Mouse (Mus musculus) MEL (cell line): ENCODE results near the gene Ppp1cc. TPM values are rescaled to one million over a fixed set of nuclear protein-coding genes. Genes with fewer than 3 reads are reported as not detected.

ENCODE experiments used
- DNase-seq: peaks from one replicate; pipeline ENCODE4 v3.0.0; 2011; ENCODE audit warnings: low read depth, low spot score
- H3K27ac ChIP-seq: 2 replicates; pipeline ENCODE4 v1.5.1; 2012; ENCODE audit warnings: low read depth, mild to moderate bottlenecking, control low read depth, low read length, moderate library complexity; ENCODE audit not compliant: control insufficient read depth
- H3K27me3 ChIP-seq, 2 experiments: fragments of 150-350 bp in 1 of 2; sonication (generic) in 1 of 2; 2 replicates each; pipeline ENCODE4 v1.6.1; 2012; ENCODE audit warnings: low read length in 2 of 2, mild to moderate bottlenecking in 2 of 2, improper control_type of control experiment in 1 of 2, moderate library complexity in 1 of 2; ENCODE audit not compliant: insufficient read depth in 2 of 2, control insufficient read depth in 1 of 2
- H3K36me3 ChIP-seq, 2 experiments: 2 replicates each; pipeline ENCODE4 v1.6.1; 2012 to 2014; ENCODE audit warnings: low read length in 2 of 2, improper control_type of control experiment in 1 of 2, inconsistent platforms in 1 of 2, mild to moderate bottlenecking in 1 of 2; ENCODE audit not compliant: insufficient read depth in 2 of 2, control insufficient read depth in 1 of 2
- H3K4me1 ChIP-seq, 2 experiments: fragments of 150-350 bp in 1 of 2; sonication (generic) in 1 of 2; 2 replicates each; pipeline ENCODE4 v1.6.1; 2012; ENCODE audit warnings: low read length in 2 of 2, improper control_type of control experiment in 1 of 2, mild to moderate bottlenecking in 1 of 2; ENCODE audit not compliant: insufficient read depth in 2 of 2, control insufficient read depth in 1 of 2
- H3K4me3 ChIP-seq, 2 experiments: fragments of 150-350 bp in 1 of 2; sonication (generic) in 1 of 2; 2 replicates each; pipeline ENCODE4 v1.5.1; 2012; ENCODE audit warnings: low read depth in 2 of 2, low read length in 2 of 2, mild to moderate bottlenecking in 2 of 2, moderate library complexity in 2 of 2, control low read depth in 1 of 2, improper control_type of control experiment in 1 of 2; ENCODE audit not compliant: control insufficient read depth in 1 of 2, insufficient read depth in 1 of 2
- H3K79me2 ChIP-seq: 2 replicates; pipeline ENCODE4 v1.6.1; 2012; ENCODE audit warnings: mild to moderate bottlenecking, low read length, moderate library complexity; ENCODE audit not compliant: control insufficient read depth, poor library complexity, insufficient read depth
- H3K9ac ChIP-seq: 2 replicates; pipeline ENCODE4 v1.6.1; 2012; ENCODE audit warnings: low read depth, mild to moderate bottlenecking, control low read depth, low read length, moderate library complexity; ENCODE audit not compliant: control insufficient read depth, poor library complexity, severe bottlenecking
- H3K9me3 ChIP-seq: fragments of 150-350 bp; sonication (generic); replicated peaks from 2 replicates; pipeline ENCODE4 v1.6.1; 2012; ENCODE audit warnings: mild to moderate bottlenecking, low read length, improper control_type of control experiment, moderate library complexity; ENCODE audit not compliant: insufficient read depth
- E2F4 ChIP-seq: IDR thresholded peaks from 2 replicates; pipeline ENCODE4 v1.6.1; 2011; ENCODE audit warnings: low read depth, low read length, improper control_type of control experiment, borderline replicate concordance
- ELF1 ChIP-seq: IDR thresholded peaks from 2 replicates; pipeline ENCODE4 v1.6.1; 2014; ENCODE audit warnings: low read depth, mild to moderate bottlenecking, inconsistent platforms, low read length, improper control_type of control experiment, moderate library complexity
- ETS1 ChIP-seq: IDR thresholded peaks from 2 replicates; pipeline ENCODE4 v1.6.1; 2012; ENCODE audit warnings: low read depth, mild to moderate bottlenecking, inconsistent platforms, low read length, improper control_type of control experiment, moderate library complexity
- KAT2A ChIP-seq: conservative IDR thresholded peaks from 2 replicates; pipeline ENCODE4 v1.6.1; 2012; ENCODE audit warnings: low read depth, low read length, improper control_type of control experiment, inconsistent platforms
- MXI1 ChIP-seq: IDR thresholded peaks from 2 replicates; pipeline ENCODE4 v1.6.1; 2011; ENCODE audit warnings: mild to moderate bottlenecking, low read depth, low read length, improper control_type of control experiment
- NELFE ChIP-seq: IDR thresholded peaks from 2 replicates; pipeline ENCODE4 v1.6.1; 2011; ENCODE audit warnings: low read depth, low read length, improper control_type of control experiment
- NRF1 ChIP-seq: IDR thresholded peaks from 2 replicates; pipeline ENCODE4 v1.6.1; 2014; ENCODE audit warnings: low read depth, mild to moderate bottlenecking, inconsistent platforms, low read length, improper control_type of control experiment, moderate library complexity; ENCODE audit not compliant: poor library complexity, insufficient read depth, severe bottlenecking
- POLR2A ChIP-seq, 2 experiments: IDR thresholded peaks; 2 replicates each; pipeline ENCODE4 v1.6.1; 2011 to 2012; ENCODE audit warnings: low read length in 2 of 2, mild to moderate bottlenecking in 2 of 2, control low read depth in 1 of 2, improper control_type of control experiment in 1 of 2, low read depth in 1 of 2, moderate library complexity in 1 of 2; ENCODE audit not compliant: control insufficient read depth in 1 of 2, insufficient read depth in 1 of 2, poor library complexity in 1 of 2
- POLR2AphosphoS5 ChIP-seq: IDR thresholded peaks from 2 replicates; pipeline ENCODE4 v1.6.1; 2012; ENCODE audit warnings: low read depth, borderline replicate concordance, mild to moderate bottlenecking, inconsistent platforms, low read length, moderate library complexity, mixed read lengths
- SIN3A ChIP-seq: IDR thresholded peaks from 2 replicates; pipeline ENCODE4 v1.6.1; 2012; ENCODE audit warnings: low read length, improper control_type of control experiment, inconsistent platforms
- SMC3 ChIP-seq: IDR thresholded peaks from 2 replicates; pipeline ENCODE4 v1.6.1; 2011; ENCODE audit warnings: low read depth, low read length, improper control_type of control experiment
- TAL1 ChIP-seq: IDR thresholded peaks from 2 replicates; pipeline ENCODE4 v1.6.1; 2012; ENCODE audit warnings: mild to moderate bottlenecking, inconsistent platforms, low read length, moderate library complexity, mixed read lengths
- TBP ChIP-seq: IDR thresholded peaks from 2 replicates; pipeline ENCODE4 v1.8.0; 2011; ENCODE audit warnings: low read depth, low read length, improper control_type of control experiment
- UBTF ChIP-seq: IDR thresholded peaks from 2 replicates; pipeline ENCODE4 v1.6.1; 2012; ENCODE audit warnings: low read depth, mild to moderate bottlenecking, inconsistent platforms, low read length, improper control_type of control experiment, moderate library complexity, borderline replicate concordance; ENCODE audit not compliant: insufficient read depth
- USF2 ChIP-seq, 2 experiments: IDR thresholded peaks; 2 replicates each; pipeline ENCODE4 v1.6.1; 2011 to 2012; ENCODE audit warnings: improper control_type of control experiment in 2 of 2, low read length in 2 of 2, borderline replicate concordance in 1 of 2, inconsistent platforms in 1 of 2, low read depth in 1 of 2, mild to moderate bottlenecking in 1 of 2; ENCODE audit not compliant: insufficient read depth in 1 of 2
- ZKSCAN1 ChIP-seq: IDR thresholded peaks from 2 replicates; pipeline ENCODE4 v1.6.1; 2012; ENCODE audit warnings: low read depth, mild to moderate bottlenecking, inconsistent platforms, low read length, improper control_type of control experiment, moderate library complexity
- ZNF384 ChIP-seq: IDR thresholded peaks from 2 replicates; pipeline ENCODE4 v1.6.1; 2012; ENCODE audit warnings: low read depth, mild to moderate bottlenecking, inconsistent platforms, low read length, improper control_type of control experiment
- polyA plus RNA-seq, 2 experiments: library from polyadenylated mRNA; stranded (reverse) in 1 of 2; unstranded in 1 of 2; fragments of >175 nt in 1 of 2; fragments of >200 nt in 1 of 2; gene quantifications; 2 replicates each; pipeline versions ENCODE4 v1.2.1 to v1.2.4; 2012; ENCODE audit warnings: low replicate concordance in 2 of 2, low read depth in 1 of 2; ENCODE audit not compliant: insufficient read length in 2 of 2, insufficient read depth in 1 of 2, missing spikeins in 1 of 2
- total RNA-seq: library from RNA; depleted of rRNA; stranded (reverse); fragments of 300-350 nt; gene quantifications from 2 replicates; pipeline ENCODE4 v1.2.3, GENCODE M21; 2012; rRNA removed

The Ppp1cc gene
- total and polyA plus RNA-seq, 3 experiments = 305 to 420 TPM; not detected in 1

- H3K4me1 ChIP-seq = no peaks in the 10 kb centered on the region
- no peaks in the 10 kb centered on the region for H3K27me3 ChIP-seq
- H3K27ac ChIP-seq = no peak overlapping the region
- TF ChIP-seq UBTF = no peak
- TF ChIP-seq SIN3A = no peak
- no peak for TF ChIP-seq NELFE
- no peak for TF ChIP-seq MXI1
- TF ChIP-seq ETS1 = no peak
- no peak for TF ChIP-seq USF2 (IDR thresholded peaks at IDR 0.05; ENCODE audit: borderline replicate concordance in 1 of 2, insufficient read depth in 1 of 2, low read depth in 1 of 2, low read length in 2 of 2)
- no peak for TF ChIP-seq SMC3
- no peak for TF ChIP-seq ELF1
- no peak for TF ChIP-seq KAT2A
- TF ChIP-seq POLR2AphosphoS5 = no peak
- no peak for TF ChIP-seq ZKSCAN1
- no peak for TF ChIP-seq ZNF384
- no peak for TF ChIP-seq POLR2A (IDR thresholded peaks at IDR 0.05; ENCODE audit: control insufficient read depth in 1 of 2, insufficient read depth in 1 of 2, low read depth in 1 of 2, low read length in 2 of 2, poor library complexity in 1 of 2)
- no peak for TF ChIP-seq NRF1
- no peak for TF ChIP-seq TAL1
- TF ChIP-seq TBP = no peak
- no peak for TF ChIP-seq E2F4
- no peak for DNase-seq
- no peak overlapping the region for H3K4me3 ChIP-seq
- H3K36me3 ChIP-seq = no peaks in the 10 kb centered on the region
- H3K79me2 ChIP-seq = no peaks in the 10 kb centered on the region
- H3K9me3 ChIP-seq = no peaks in the 10 kb centered on the region
- H3K9ac ChIP-seq = no peak overlapping the region
Measured at GRCm38 (mm10) chr5:122224291-122224690, 66.2 kb downstream of the Ppp1cc start.

Other genes starting within 250 kb of the Ppp1cc start
- 1.2 and 1.4 TPM in 2 replicates for gene Cux2, start 108.2 kb upstream of the Ppp1cc start, total RNA-seq
- 1 to 10 TPM in 1 of 2 experiments, not detected in 1; 3.5 TPM for gene Cux2, start 108.2 kb upstream of the Ppp1cc start, polyA plus RNA-seq
- gene Myl2, start 57.3 kb upstream of the Ppp1cc start, total RNA-seq = 0.35 and 0.75 TPM in 2 replicates
- under 1 TPM in 1 of 2 experiments, not detected in 1; 0.54 TPM for gene Myl2, start 57.3 kb upstream of the Ppp1cc start, polyA plus RNA-seq
- gene Ccdc63, start 17.5 kb upstream of the Ppp1cc start, total RNA-seq = 1.4 and 1.6 TPM in 2 replicates
- gene Ccdc63, start 17.5 kb upstream of the Ppp1cc start, polyA plus RNA-seq = 1 to 10 TPM in 1 of 2 experiments, not detected in 1; 4.7 TPM
- gene Hvcn1, start 48.5 kb downstream of the Ppp1cc start, total RNA-seq = 8.4 and 9.1 TPM in 2 replicates
- gene Hvcn1, start 48.5 kb downstream of the Ppp1cc start, polyA plus RNA-seq = 10 to 100 TPM in 1 of 2 experiments, not detected in 1; 13.5 TPM
- 2.5 and 3.8 TPM in 2 replicates for gene Tctn1, start 106.2 kb downstream of the Ppp1cc start, total RNA-seq
- 1 to 10 TPM in 1 of 2 experiments, not detected in 1; 6.0 TPM for gene Tctn1, start 106.2 kb downstream of the Ppp1cc start, polyA plus RNA-seq
- gene Pptc7, start 126.1 kb downstream of the Ppp1cc start, total RNA-seq = 16.0 and 17.3 TPM in 2 replicates
- 10 to 100 TPM in 1 of 2 experiments, not detected in 1; 22.3 TPM for gene Pptc7, start 126.1 kb downstream of the Ppp1cc start, polyA plus RNA-seq
- 7.3 and 9.1 TPM in 2 replicates for gene Rad9b, start 196.0 kb downstream of the Ppp1cc start, total RNA-seq
- 10 to 100 TPM in 1 of 2 experiments, not detected in 1; 11.1 TPM for gene Rad9b, start 196.0 kb downstream of the Ppp1cc start, polyA plus RNA-seq
- gene Vps29, start 196.1 kb downstream of the Ppp1cc start, total RNA-seq = 91.9 and 92.1 TPM in 2 replicates
- 100 to 1,000 TPM; 101 to 424 TPM for gene Vps29, start 196.1 kb downstream of the Ppp1cc start, polyA plus RNA-seq
- 81.1 and 85.6 TPM in 2 replicates for gene Gpn3, start 213.6 kb downstream of the Ppp1cc start, total RNA-seq
- gene Gpn3, start 213.6 kb downstream of the Ppp1cc start, polyA plus RNA-seq = 10 to 100 TPM in 1 of 2 experiments, not detected in 1; 89.9 TPM
- 68.9 and 73.8 TPM in 2 replicates for gene Fam216a, start 214.1 kb downstream of the Ppp1cc start, total RNA-seq
- 100 to 1,000 TPM in 1 of 2 experiments, not detected in 1; 100 TPM for gene Fam216a, start 214.1 kb downstream of the Ppp1cc start, polyA plus RNA-seq
- gene Arpc3, start 233.6 kb downstream of the Ppp1cc start, total RNA-seq = 406 and 433 TPM in 2 replicates
- 1,000 to 10,000 TPM in 1 of 2 experiments, 100 to 1,000 TPM in 1; 365 to 1,109 TPM for gene Arpc3, start 233.6 kb downstream of the Ppp1cc start, polyA plus RNA-seq